Mouse (Mus musculus) cerebellum, adult 2 months (tissue): ENCODE measurements around the gene Dennd4b.

ENCODE experiments used
- CTCF ChIP-seq: fragments of 200-500 bp; IDR thresholded peaks from 2 replicates; pipeline ENCODE4 v1.5.1; 2011; ENCODE audit warnings: low read depth, mild to moderate bottlenecking, control low read depth, low read length, moderate library complexity, borderline replicate concordance; ENCODE audit not compliant: insufficient read depth
- POLR2A ChIP-seq: fragments of 200-500 bp; IDR thresholded peaks from 2 replicates; pipeline ENCODE4 v1.6.1; 2011; ENCODE audit warnings: low read length, control low read depth, borderline replicate concordance; ENCODE audit not compliant: insufficient read depth

- TF ChIP-seq CTCF (no peak), POLR2A (no peak)
Observed at GRCm38 (mm10) chr3:90268971-90269370, 4.0 kb downstream of the Dennd4b start.
